Mouse (Mus musculus) lung, embryonic 14.5 days (tissue): ENCODE data around the gene Snx1. TPM values are rescaled to one million over a fixed set of nuclear protein-coding genes. Genes with fewer than 3 reads are reported as not detected.
A peak's percentile ranks its signal among the peaks of the same experiment; 100 is the strongest.

Experiments used
- ATAC-seq: fragments of 200-750 bp; cut with Nextera tagmentation; 2 replicates; pipeline ENCODE4 v1.8.0; 2017; ENCODE audit warnings: mild to moderate bottlenecking, moderate TSS enrichment, moderate library complexity; ENCODE audit not compliant: insufficient read depth
- DNase-seq: peaks from one replicate; pipeline ENCODE4 v3.0.0-alpha.2; 2015
- H3K27ac ChIP-seq: fragments of 300-500 bp; sonication (generic); 2 replicates; pipeline ENCODE4 v1.5.1; 2014; ENCODE audit warnings: low read depth, mild to moderate bottlenecking, moderate library complexity
- H3K27me3 ChIP-seq: fragments of 300-500 bp; sonication (generic); 2 replicates; pipeline ENCODE4 v1.6.1; 2014; ENCODE audit warnings: low read length, control low read depth; ENCODE audit not compliant: insufficient read depth
- H3K36me3 ChIP-seq: fragments of 300-500 bp; sonication (generic); 2 replicates; pipeline ENCODE4 v1.6.1; 2014; ENCODE audit warnings: control low read depth; ENCODE audit not compliant: insufficient read depth
- H3K4me1 ChIP-seq: fragments of 300-500 bp; sonication (generic); 2 replicates; pipeline ENCODE4 v1.6.1; 2014; ENCODE audit warnings: antibody characterized with exemption, control low read depth; ENCODE audit not compliant: insufficient read depth
- H3K4me2 ChIP-seq: fragments of 300-500 bp; sonication (generic); 2 replicates; pipeline ENCODE4 v1.6.1; 2014; ENCODE audit warnings: mild to moderate bottlenecking
- H3K4me3 ChIP-seq: fragments of 300-500 bp; sonication (generic); 2 replicates; pipeline ENCODE4 v1.5.1; 2014; ENCODE audit warnings: low read depth, low read length
- H3K9ac ChIP-seq: fragments of 300-500 bp; sonication (generic); 2 replicates; pipeline ENCODE4 v1.6.1; 2014
- H3K9me3 ChIP-seq: fragments of 300-500 bp; sonication (generic); 2 replicates; pipeline ENCODE4 v1.6.1; 2016; ENCODE audit warnings: low read depth, low read length, control low read depth
- CTCF ChIP-seq: IDR thresholded peaks from 2 replicates; pipeline ENCODE4 v1.5.1; 2016; ENCODE audit warnings: antibody characterized with exemption, low read depth
- WGBS: fragments of 180-500 bp; shearing (Covaris S2); extraction: QIAGEN DNeasy Blood & Tissue Kit; methylation state at CpG from one replicate; pipeline ENCODE4 v1.1.7; 2014; 5-methylcytosine and 5-hydroxymethylcytosine counted together
- polyA plus RNA-seq: library from polyadenylated mRNA; unstranded; fragments of >200 nt; fragmentation: Nextera tagmentation; extraction: Ambion mirVana; gene quantifications from 2 replicates; pipeline ENCODE4 v1.2.1, GENCODE M21; 2014

Snx1 gene
- polyA plus RNA-seq, 1 experiment from 2014 or later: 116 TPM

- Histone ChIP-seq H3K4me3 (no peak overlapping the region), H3K27me3 (no peaks in the 10 kb centered on the region), H3K27ac (no peak overlapping the region), H3K9ac (no peak overlapping the region), H3K4me2 (no peak overlapping the region), H3K9me3 (no peaks in the 10 kb centered on the region), H3K36me3 (no peaks in the 10 kb centered on the region), H3K4me1 (no peaks in the 10 kb centered on the region)
- 50% methylated on average over 9 of the region's 9 CpGs for WGBS
- DNase-seq (no peak), ATAC-seq (no peak)
- TF ChIP-seq CTCF: no peak
Observed at GRCm38 (mm10) chr9:66152011-66152410, 25.6 kb upstream of the Snx1 start.

- Histone ChIP-seq H3K27ac (no peak overlapping the region), H3K27me3 (no peaks in the 10 kb centered on the region), H3K36me3 (no peaks in the 10 kb centered on the region), H3K4me1 (no peaks in the 10 kb centered on the region), H3K4me3 (no peak overlapping the region), H3K9me3 (no peaks in the 10 kb centered on the region), H3K4me2 (no peak overlapping the region), H3K9ac (no peak overlapping the region)
- TF ChIP-seq CTCF: no peak
- no peak for DNase-seq
- no peak for ATAC-seq
Observed at GRCm38 (mm10) chr9:66146141-66146540, 19.8 kb upstream of the Snx1 start.

- no peaks in the 10 kb centered on the region for H3K9me3 ChIP-seq
- 5% methylated on average over 6 of the region's 6 CpGs for WGBS
- TF ChIP-seq CTCF: peak; percentile 89
- no peak overlapping the region for H3K27ac ChIP-seq
- H3K4me2 ChIP-seq: no peak overlapping the region
- H3K4me3 ChIP-seq: no peak overlapping the region
- DNase-seq (peak; percentile 95), ATAC-seq (0 out of 2 replicates have a peak, but pooled peaks have one; percentile 41)
- no peak overlapping the region for H3K9ac ChIP-seq
- no peaks in the 10 kb centered on the region for H3K27me3 ChIP-seq
- peaks cover 16% of the 10 kb centered on the region for H3K36me3 ChIP-seq
- no peaks in the 10 kb centered on the region for H3K4me1 ChIP-seq
Observed at GRCm38 (mm10) chr9:66144248-66144647, 17.9 kb upstream of the Snx1 start.

GRCm38 (mm10) chr9:66142265-66142664 is 15.9 kb upstream of the Snx1 start:
- DNase-seq (no peak), ATAC-seq (no peak)
- Histone ChIP-seq H3K4me1 (no peaks in the 10 kb centered on the region), H3K4me3 (no peak overlapping the region), H3K27me3 (no peaks in the 10 kb centered on the region), H3K36me3 (peaks cover 32% of the 10 kb centered on the region), H3K27ac (no peak overlapping the region), H3K9me3 (no peaks in the 10 kb centered on the region), H3K4me2 (no peak overlapping the region), H3K9ac (no peak overlapping the region)
- 63% methylated on average over 1 of the region's 1 CpGs for WGBS
- no peak for TF ChIP-seq CTCF

- no peak overlapping the region for H3K27ac ChIP-seq
- H3K36me3 ChIP-seq: peaks cover 68% of the 10 kb centered on the region
- H3K27me3 ChIP-seq: no peaks in the 10 kb centered on the region
- H3K9me3 ChIP-seq: no peaks in the 10 kb centered on the region
- H3K4me1 ChIP-seq: no peaks in the 10 kb centered on the region
- DNase-seq (no peak), ATAC-seq (no peak)
- H3K4me3 ChIP-seq: no peak overlapping the region
- TF ChIP-seq CTCF: no peak
- H3K4me2 ChIP-seq: no peak overlapping the region
- H3K9ac ChIP-seq: no peak overlapping the region
- WGBS: 90% methylated on average over 7 of the region's 7 CpGs
Observed at GRCm38 (mm10) chr9:66138193-66138592, 11.8 kb upstream of the Snx1 start.

GRCm38 (mm10) chr9:66135967-66136366 is 9.6 kb upstream of the Snx1 start:
- peak; percentile 60 for TF ChIP-seq CTCF

GRCm38 (mm10) chr9:66131466-66131865 is 5.1 kb upstream of the Snx1 start:
- H3K4me2 ChIP-seq: no peak overlapping the region
- H3K27me3 ChIP-seq: no peaks in the 10 kb centered on the region
- no peaks in the 10 kb centered on the region for H3K9me3 ChIP-seq
- peaks cover 7% of the 10 kb centered on the region; the same call in 1 of the 2 replicates for H3K4me1 ChIP-seq
- no peak overlapping the region for H3K9ac ChIP-seq
- ATAC-seq: no peak
- no peak overlapping the region for H3K27ac ChIP-seq
- TF ChIP-seq CTCF: no peak
- 94% methylated on average over 2 of the region's 2 CpGs for WGBS
- no peak overlapping the region for H3K4me3 ChIP-seq
- H3K36me3 ChIP-seq: peaks cover 44% of the 10 kb centered on the region
- no peak for DNase-seq

More at GRCm38 (mm10) chr9:66135967-66136366, 9.6 kb upstream of the Snx1 start:
- H3K27ac ChIP-seq: no peak overlapping the region
- ATAC-seq (no peak), DNase-seq (peak; percentile 47)
- no peak overlapping the region for H3K4me2 ChIP-seq
- no peak overlapping the region for H3K4me3 ChIP-seq
- H3K4me1 ChIP-seq: no peaks in the 10 kb centered on the region
- no peak overlapping the region for H3K9ac ChIP-seq
- H3K9me3 ChIP-seq: no peaks in the 10 kb centered on the region
- 51% methylated on average over 4 of the region's 4 CpGs for WGBS
- H3K36me3 ChIP-seq: peaks cover 81% of the 10 kb centered on the region
- no peaks in the 10 kb centered on the region for H3K27me3 ChIP-seq

- no peak for ATAC-seq
- Histone ChIP-seq H3K4me1 (peaks cover 7% of the 10 kb centered on the region), H3K4me3 (no peak overlapping the region; the same call in none of the 2 replicates), H3K9ac (no peak overlapping the region), H3K27ac (no peak overlapping the region), H3K4me2 (peak overlapping the region; percentile 78), H3K36me3 (peaks cover 14% of the 10 kb centered on the region), H3K9me3 (no peaks in the 10 kb centered on the region), H3K27me3 (no peaks in the 10 kb centered on the region)
- DNase-seq: no peak
- TF ChIP-seq CTCF: no peak
- 88% methylated on average over 4 of the region's 4 CpGs for WGBS
Observed at GRCm38 (mm10) chr9:66127884-66128283, 1.5 kb upstream of the Snx1 start.
